Mouse (Mus musculus): Measurements from ENCODE around the gene Tert. TPM values are rescaled to one million over a fixed set of nuclear protein-coding genes. Genes with fewer than 3 reads are reported as not detected.

Tert gene
- total RNA-seq (2018; cell fraction: chromatin; rRNA removed) = 1 to 10 TPM in 1 of 26 experiments, under 1 TPM in 5, not detected in 20; 0.16 to 1.1 (median 0.41) TPM
- total RNA-seq (2018; cell fraction: cytosol; rRNA removed) = under 1 TPM in 1 of 26 experiments, not detected in 25; 0.06 TPM
- total RNA-seq (2018; cell fraction: nucleus; rRNA removed) = under 1 TPM in 4 of 26 experiments, not detected in 22; 0.12 to 0.69 (median 0.19) TPM
- polyA plus RNA-seq (2018) = 0.05 TPM in 1 of 3 replicates, not detected in the others

- WGBS (ENCODE audit: missing documents) = 23% methylated on average over 45 of the region's 47 CpGs
- Histone ChIP-seq H3K27ac (no peak within 1 kb of the TSS), H3K36me3 (ENCODE audit: inconsistent target) (0 out of 2 replicates have a peak, but pooled peaks cover 4% of the 10 kb centered on the region), H3K79me2 (ENCODE audit: inconsistent target) (no peaks in the 10 kb centered on the region), H3K4me3 (ENCODE audit: inconsistent target) (no peak within 1 kb of the TSS; the same call in 1 of the 2 replicates)
Measured at GRCm38 (mm10) chr13:73626745-73627549, at the start of gene Tert. TSS of gene Tert (plus strand) at chr13:73626911.

- WGBS (ENCODE audit: missing documents) = 83% methylated on average over 2 of the region's 2 CpGs
- H3K4me3 ChIP-seq (ENCODE audit: inconsistent target) = no peak overlapping the region
- no peaks in the 10 kb centered on the region for H3K36me3 ChIP-seq (ENCODE audit: inconsistent target)
- H3K79me2 ChIP-seq (ENCODE audit: inconsistent target) = no peaks in the 10 kb centered on the region
- no peak overlapping the region for H3K27ac ChIP-seq
Measured at GRCm38 (mm10) chr13:73577277-73577676, 49.4 kb upstream of the Tert start.

GRCm38 (mm10) chr13:73591488-73591887 lies 35.2 kb upstream of the Tert start:
- H3K4me3 ChIP-seq (ENCODE audit: inconsistent target) = no peak overlapping the region
- no peak overlapping the region for H3K27ac ChIP-seq
- 44% methylated on average over 3 of the region's 3 CpGs for WGBS (ENCODE audit: missing documents)
- H3K79me2 ChIP-seq (ENCODE audit: inconsistent target) = no peaks in the 10 kb centered on the region
- no peaks in the 10 kb centered on the region for H3K36me3 ChIP-seq (ENCODE audit: inconsistent target)

- H3K79me2 ChIP-seq (ENCODE audit: inconsistent target) = no peaks in the 10 kb centered on the region
- no peak overlapping the region for H3K4me3 ChIP-seq (ENCODE audit: inconsistent target)
- no peaks in the 10 kb centered on the region for H3K36me3 ChIP-seq (ENCODE audit: inconsistent target)
- H3K27ac ChIP-seq = no peak overlapping the region
- 43% methylated on average over 2 of the region's 2 CpGs for WGBS (ENCODE audit: missing documents)
Measured at GRCm38 (mm10) chr13:73592546-73592945, 34.2 kb upstream of the Tert start.

GRCm38 (mm10) chr13:73596276-73596675 lies 30.4 kb upstream of the Tert start:
- Histone ChIP-seq H3K4me3 (ENCODE audit: inconsistent target) (no peak overlapping the region), H3K36me3 (ENCODE audit: inconsistent target) (no peaks in the 10 kb centered on the region), H3K27ac (no peak overlapping the region), H3K79me2 (ENCODE audit: inconsistent target) (no peaks in the 10 kb centered on the region)
- 5% methylated on average over 4 of the region's 4 CpGs for WGBS (ENCODE audit: missing documents)

GRCm38 (mm10) chr13:73600217-73600616 lies 26.5 kb upstream of the Tert start:
- WGBS (ENCODE audit: missing documents) = 6% methylated on average over 4 of the region's 4 CpGs
- no peak overlapping the region for H3K4me3 ChIP-seq (ENCODE audit: inconsistent target)
- H3K27ac ChIP-seq = no peak overlapping the region
- no peaks in the 10 kb centered on the region for H3K36me3 ChIP-seq (ENCODE audit: inconsistent target)
- peaks cover 12% of the 10 kb centered on the region for H3K79me2 ChIP-seq (ENCODE audit: inconsistent target)

- H3K4me3 ChIP-seq (ENCODE audit: inconsistent target) = peak overlapping the region; percentile 88
- H3K27ac ChIP-seq = 0 out of 2 replicates have a peak overlapping the region, but pooled peaks have one; percentile 71
- 68% methylated on average over 4 of the region's 4 CpGs for WGBS (ENCODE audit: missing documents)
- H3K79me2 ChIP-seq (ENCODE audit: inconsistent target) = peaks cover 23% of the 10 kb centered on the region
- peaks cover 22% of the 10 kb centered on the region; the same call in 1 of the 2 replicates for H3K36me3 ChIP-seq (ENCODE audit: inconsistent target)
Measured at GRCm38 (mm10) chr13:73603046-73603445, 23.7 kb upstream of the Tert start.

- peak within 1 kb of the TSS; percentile 98 for H3K4me3 ChIP-seq (ENCODE audit: inconsistent target)
- H3K27ac ChIP-seq = peak within 1 kb of the TSS; percentile 71
- under 1% methylated on average over 47 of the region's 53 CpGs for WGBS (ENCODE audit: missing documents)
- H3K79me2 ChIP-seq (ENCODE audit: inconsistent target) = peaks cover 23% of the 10 kb centered on the region
- peaks cover 28% of the 10 kb centered on the region; the same call in 1 of the 2 replicates for H3K36me3 ChIP-seq (ENCODE audit: inconsistent target)
Measured at GRCm38 (mm10) chr13:73603522-73604155, 23.1 kb upstream of the Tert start, which contains the start of gene Clptm1l. TSS of gene Clptm1l (plus strand) at chr13:73604006.

- Histone ChIP-seq H3K27ac (peak overlapping the region; percentile 25), H3K36me3 (ENCODE audit: inconsistent target) (peaks cover 35% of the 10 kb centered on the region), H3K4me3 (ENCODE audit: inconsistent target) (peak overlapping the region; percentile 98), H3K79me2 (ENCODE audit: inconsistent target) (peaks cover 23% of the 10 kb centered on the region)
- 3% methylated on average over 19 of the region's 39 CpGs for WGBS (ENCODE audit: missing documents)
Measured at GRCm38 (mm10) chr13:73604156-73604957, 22.4 kb upstream of the Tert start.

- no peaks in the 10 kb centered on the region for H3K79me2 ChIP-seq (ENCODE audit: inconsistent target)
- WGBS (ENCODE audit: missing documents) = 89% methylated on average over 5 of the region's 5 CpGs
- H3K4me3 ChIP-seq (ENCODE audit: inconsistent target) = no peak overlapping the region
- H3K27ac ChIP-seq = no peak overlapping the region
- peaks cover 84% of the 10 kb centered on the region for H3K36me3 ChIP-seq (ENCODE audit: inconsistent target)
Measured at GRCm38 (mm10) chr13:73618406-73618805, 8.3 kb upstream of the Tert start.

- Histone ChIP-seq H3K27ac (no peak overlapping the region), H3K79me2 (ENCODE audit: inconsistent target) (no peaks in the 10 kb centered on the region), H3K36me3 (ENCODE audit: inconsistent target) (peaks cover 62% of the 10 kb centered on the region), H3K4me3 (ENCODE audit: inconsistent target) (no peak overlapping the region)
- WGBS (ENCODE audit: missing documents) = 73% methylated on average over 5 of the region's 6 CpGs
Measured at GRCm38 (mm10) chr13:73620637-73621036, 6.1 kb upstream of the Tert start.

GRCm38 (mm10) chr13:73626410-73626744 lies 334 bp upstream of the Tert start:
- H3K27ac ChIP-seq = no peak overlapping the region
- WGBS (ENCODE audit: missing documents) = 46% methylated on average over 6 of the region's 6 CpGs

GRCm38 (mm10) chr13:73628586-73629113 lies 1.9 kb downstream of the Tert start:
- H3K36me3 ChIP-seq (ENCODE audit: inconsistent target) = no peaks in the 10 kb centered on the region
- no peak overlapping the region for H3K4me3 ChIP-seq (ENCODE audit: inconsistent target)
- WGBS (ENCODE audit: missing documents) = 84% methylated on average over 11 of the region's 11 CpGs
- no peaks in the 10 kb centered on the region for H3K79me2 ChIP-seq (ENCODE audit: inconsistent target)
- H3K27ac ChIP-seq = no peak overlapping the region

More at GRCm38 (mm10) chr13:73626410-73626744, 334 bp upstream of the Tert start:
- no peaks in the 10 kb centered on the region for H3K79me2 ChIP-seq (ENCODE audit: inconsistent target)
- H3K4me3 ChIP-seq (ENCODE audit: inconsistent target) = no peak overlapping the region; the same call in 1 of the 2 replicates
- peaks cover 10% of the 10 kb centered on the region; the same call in 1 of the 2 replicates for H3K36me3 ChIP-seq (ENCODE audit: inconsistent target)

GRCm38 (mm10) chr13:73631837-73632236 lies 5.1 kb downstream of the Tert start:
- no peaks in the 10 kb centered on the region for H3K36me3 ChIP-seq (ENCODE audit: inconsistent target)
- H3K79me2 ChIP-seq (ENCODE audit: inconsistent target) = no peaks in the 10 kb centered on the region
- H3K4me3 ChIP-seq (ENCODE audit: inconsistent target) = no peak overlapping the region
- no peak overlapping the region for H3K27ac ChIP-seq
- WGBS (ENCODE audit: missing documents) = 100% methylated on average over 1 of the region's 3 CpGs

Measured in macrophage (primary cell).